Mouse (Mus musculus): ENCODE results near the gene Fuca1.
A peak's percentile ranks its signal among the peaks of the same experiment; 100 is the strongest.
"Not testable (repeated sequence)": the region's sequence is repeated elsewhere in the genome, so short reads cannot be mapped to it uniquely, and the experiment has no call there.

Fuca1 gene

DNA sequence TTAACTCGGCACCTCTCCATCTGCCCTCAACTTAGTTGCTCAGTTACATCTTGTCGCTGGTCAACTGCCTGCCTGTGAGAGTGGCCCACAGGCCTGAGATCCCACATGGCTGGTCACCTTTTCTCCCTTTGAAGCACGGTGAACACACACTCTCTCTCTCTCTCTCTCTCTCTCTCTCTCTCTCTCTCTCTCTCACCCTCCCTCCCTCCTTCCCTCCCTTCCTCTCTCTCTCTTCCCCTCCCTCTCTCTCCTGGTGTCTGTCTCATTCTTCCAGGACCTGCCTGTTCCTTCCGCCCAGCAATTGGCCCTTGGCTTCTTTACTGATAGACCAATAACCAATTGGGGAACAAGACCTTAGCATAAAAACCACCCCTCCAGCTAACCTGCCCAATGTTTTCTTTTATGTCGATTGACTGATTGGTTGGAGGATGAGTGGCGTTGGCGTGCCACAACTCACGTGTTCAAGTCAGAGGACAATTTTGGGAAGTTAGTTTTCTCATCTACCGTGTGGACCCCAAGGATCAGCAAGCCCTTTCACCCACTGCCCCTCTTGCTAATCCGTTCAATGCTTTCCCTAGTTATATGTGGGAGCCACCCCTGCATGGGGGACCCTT lies 5.8 kb downstream of the Fuca1 start:
- no peak for DNase-seq

DNA sequence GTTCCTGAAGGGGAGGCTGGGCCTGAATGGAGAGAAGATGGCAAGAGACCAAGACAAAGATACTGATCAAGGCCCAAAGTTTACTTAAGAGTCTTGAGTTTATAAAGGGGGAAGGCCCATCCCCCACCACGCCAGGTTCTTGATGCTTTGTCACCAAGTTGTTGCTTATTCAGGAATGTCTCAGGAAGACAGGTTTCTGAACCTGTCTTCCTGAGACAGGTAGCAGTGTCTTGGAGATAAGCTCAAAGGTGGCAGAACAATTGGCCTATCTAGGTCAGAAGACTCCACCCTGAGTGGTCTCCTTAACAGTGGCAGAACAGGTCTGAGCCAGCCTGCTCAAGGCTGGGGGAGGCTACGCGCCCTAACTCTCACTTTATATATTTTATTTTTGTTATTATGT lies 6.3 kb downstream of the Fuca1 start:
- no peak for DNase-seq

DNA sequence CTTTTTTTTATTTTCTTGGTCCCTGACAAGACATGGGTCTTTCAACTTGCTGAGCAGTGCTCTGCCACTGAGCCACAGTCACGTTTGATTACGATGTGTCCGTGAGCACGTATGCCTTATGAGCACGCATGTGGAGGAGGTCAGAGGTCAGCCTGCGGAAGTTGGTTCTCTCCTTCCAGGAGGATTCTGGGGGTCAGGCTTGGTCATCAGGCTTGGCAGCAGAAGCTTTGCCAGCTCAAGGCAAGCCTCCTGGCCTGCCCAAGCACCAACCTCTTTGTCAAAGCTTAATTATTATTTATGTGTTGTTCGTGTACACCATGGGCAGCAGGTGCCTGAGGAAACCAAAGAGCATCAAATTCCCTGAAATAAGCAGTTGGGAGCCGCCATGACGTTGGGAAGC lies 7.8 kb downstream of the Fuca1 start:
- DNase-seq: no peak

DNA sequence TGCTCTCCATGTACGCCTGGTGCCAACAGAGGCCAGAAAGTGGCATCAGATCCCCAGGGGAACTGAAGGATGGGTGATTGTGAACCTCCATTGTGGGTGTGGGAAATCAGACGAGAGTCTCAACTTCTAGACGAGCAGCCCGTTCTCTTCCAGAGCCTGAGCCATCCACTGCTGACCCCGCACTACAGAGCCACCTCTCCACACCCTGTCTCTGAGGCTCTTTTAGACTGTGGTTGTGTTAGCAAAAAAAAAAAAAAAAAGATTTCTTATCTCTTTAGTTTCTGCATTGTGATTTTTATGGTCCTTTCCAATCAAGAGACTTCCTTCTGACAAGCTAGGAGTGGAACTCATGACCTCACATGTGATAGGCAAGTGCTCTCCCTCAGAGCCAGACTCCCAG lies 8.9 kb downstream of the Fuca1 start:
- DNase-seq: no peak

DNA sequence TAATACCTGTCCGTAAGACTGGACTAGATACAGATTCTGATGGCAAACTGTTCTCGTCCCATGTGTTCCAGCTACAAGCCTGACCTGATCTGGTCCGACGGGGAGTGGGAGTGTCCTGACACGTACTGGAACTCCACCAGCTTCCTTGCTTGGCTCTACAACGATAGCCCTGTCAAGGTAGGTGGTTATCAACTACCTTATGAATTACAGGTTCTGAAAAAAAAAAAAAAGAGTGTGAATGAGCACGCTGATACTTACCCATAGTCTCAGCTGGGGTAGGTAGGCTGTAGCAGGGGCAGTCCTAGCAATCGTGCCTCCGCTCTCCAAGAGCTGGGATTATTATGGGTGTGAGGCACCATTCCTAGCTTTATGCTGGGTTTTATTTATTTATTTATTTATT lies 9.3 kb downstream of the Fuca1 start:
- no peak for DNase-seq

DNA sequence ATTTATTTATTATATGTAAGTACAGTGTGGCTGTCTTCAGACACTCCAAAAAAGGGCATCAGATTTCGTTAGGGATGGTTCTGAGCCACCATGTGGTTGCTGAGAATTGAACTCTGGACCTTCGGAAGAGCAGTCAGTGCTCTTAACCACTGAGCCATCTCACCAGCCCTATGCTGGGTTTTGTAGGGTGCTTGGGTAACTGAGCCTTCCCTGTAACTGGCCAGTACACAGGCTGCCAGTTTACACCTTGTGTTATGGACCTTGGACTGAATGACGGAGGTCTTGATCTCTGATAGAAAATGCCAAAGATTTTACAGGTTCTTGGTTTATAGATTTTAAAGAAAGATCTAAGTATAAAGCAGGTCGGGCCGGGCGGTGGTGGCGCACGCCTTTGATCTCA lies 9.7 kb downstream of the Fuca1 start:
- DNase-seq: no peak

DNA sequence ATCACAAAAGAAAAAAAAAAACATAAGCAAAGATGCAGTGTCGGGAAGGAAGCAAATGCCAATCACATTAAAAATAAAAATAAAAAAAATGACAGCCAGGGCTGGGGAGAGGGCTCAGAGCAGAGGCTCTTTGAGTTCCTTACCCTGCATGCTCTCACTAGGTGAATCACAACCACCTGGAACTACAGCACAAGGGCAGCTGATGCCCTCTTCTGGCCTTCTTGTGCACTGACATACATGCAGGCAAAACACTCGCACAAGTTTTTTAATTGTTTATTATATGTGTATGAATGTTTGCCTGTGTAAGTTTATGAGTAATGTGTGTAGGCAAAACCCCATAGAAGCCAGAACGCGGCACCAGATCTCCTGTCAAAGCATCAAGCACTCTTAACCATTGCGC lies 11.3 kb downstream of the Fuca1 start:
- peak; percentile 48 for DNase-seq

DNA sequence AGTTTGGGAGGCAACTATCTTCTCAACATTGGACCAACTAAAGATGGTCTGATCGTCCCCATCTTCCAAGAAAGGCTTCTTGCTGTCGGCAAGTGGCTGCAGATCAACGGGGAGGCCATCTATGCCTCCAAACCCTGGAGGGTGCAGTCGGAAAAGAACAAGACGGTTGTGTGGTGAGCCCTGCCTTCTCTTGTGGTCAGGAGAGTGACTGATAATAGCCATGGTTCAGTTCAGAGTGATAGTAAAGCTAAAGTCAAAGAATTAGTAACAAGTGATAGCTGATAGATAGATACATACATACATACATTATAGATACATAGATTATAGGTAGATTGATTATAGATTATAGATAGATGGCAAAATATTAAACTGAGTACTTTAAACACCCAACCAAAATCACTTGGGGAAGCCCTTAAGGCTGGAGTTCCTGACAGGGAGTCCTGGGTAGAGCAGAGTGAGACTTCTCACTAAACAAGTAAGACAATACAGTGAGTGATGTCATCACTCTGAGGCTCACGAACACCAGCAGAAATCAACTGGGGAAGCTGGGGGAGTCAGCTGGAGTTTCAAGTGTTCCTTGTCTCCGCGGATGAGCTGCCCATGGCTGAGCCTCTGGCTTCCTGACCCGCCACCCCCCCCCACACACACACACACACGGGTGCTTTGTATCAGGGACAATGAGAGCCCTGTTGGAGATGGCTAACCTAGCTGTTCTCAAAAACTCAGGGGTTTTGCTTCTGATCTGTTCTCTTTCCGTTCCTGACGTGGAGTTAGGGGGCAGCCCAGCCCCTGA lies 14.4 kb downstream of the Fuca1 start:
- peak; percentile 21 for DNase-seq

DNA sequence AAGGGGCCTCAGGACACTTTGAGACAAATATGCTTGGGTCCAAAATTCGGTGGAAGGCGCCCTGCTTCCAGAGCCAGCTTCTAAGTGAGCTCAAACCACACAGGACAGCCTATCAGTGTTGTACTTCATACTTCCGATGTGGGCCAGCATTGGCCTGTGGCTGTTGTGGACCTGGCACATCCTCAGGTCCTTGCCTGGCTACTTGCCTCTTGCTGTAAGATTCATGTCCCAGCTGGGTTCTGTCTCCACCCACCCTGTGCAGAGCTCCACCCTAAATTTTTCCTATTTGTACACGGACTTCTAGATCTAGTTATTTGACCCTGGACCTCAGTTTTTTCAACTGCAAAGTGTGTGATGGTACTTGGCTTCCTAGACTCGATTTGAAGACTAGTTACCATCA lies 15.0 kb downstream of the Fuca1 start:
- no peak for DNase-seq

DNA sequence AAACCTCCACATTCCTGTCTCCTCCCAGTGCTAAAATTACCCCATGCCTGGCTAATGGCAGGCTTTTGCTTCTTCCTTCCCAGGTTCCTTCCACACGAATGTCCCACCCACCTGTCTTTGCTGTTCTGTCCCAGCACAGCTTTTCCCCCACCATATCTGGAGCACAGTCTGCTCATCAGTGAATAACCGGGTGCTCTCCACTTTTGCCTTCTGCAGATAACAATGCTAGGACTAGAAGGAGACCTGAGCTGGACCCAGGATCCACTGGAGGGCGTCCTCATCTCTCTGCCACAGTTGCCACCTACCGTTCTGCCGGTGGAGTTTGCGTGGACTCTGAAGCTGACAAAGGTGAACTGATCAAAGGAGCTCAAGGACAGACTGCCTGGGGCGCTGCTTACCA lies 18.3 kb downstream of the Fuca1 start:
- DNase-seq: no peak

DNA sequence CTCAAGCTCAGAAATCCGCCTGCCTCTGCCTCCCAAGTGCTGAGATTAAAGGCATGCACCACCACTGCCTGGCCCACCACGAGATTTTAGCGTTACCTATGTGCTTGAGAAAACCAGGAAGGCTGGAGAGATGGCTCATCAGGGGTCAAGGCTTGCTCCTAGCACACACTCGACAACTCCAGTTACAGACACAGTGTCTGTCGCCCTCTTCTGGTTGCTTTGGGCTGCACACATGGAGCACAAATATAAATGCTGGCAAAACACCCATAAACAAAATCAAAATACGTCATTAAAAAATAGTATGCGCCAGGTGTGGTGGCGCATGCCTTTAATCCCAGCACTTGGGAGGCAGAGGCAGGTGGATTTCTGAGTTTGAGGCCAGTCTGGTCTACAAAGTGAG lies 20.5 kb downstream of the Fuca1 start:
- DNase-seq: not testable (repeated sequence)

DNA sequence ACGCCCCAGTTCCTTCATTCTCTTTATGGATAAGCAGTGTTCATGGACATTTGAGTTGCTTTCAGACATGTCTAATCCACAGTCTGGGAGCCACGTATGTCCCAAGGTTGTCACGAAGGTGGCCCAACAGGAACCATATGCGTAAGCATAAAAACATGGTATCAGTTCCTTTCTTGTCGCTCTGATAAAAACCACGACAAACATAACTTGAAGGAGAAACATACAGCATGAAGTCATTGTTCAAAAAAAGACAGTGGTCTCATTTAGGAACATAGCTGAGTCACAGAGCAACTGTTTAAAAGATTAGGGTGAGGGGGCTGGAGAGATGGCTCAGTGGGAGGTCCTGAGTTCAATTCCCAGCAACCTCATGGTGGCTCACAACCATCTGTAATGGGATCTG lies 21.7 kb downstream of the Fuca1 start:
- DNase-seq: no peak

DNA sequence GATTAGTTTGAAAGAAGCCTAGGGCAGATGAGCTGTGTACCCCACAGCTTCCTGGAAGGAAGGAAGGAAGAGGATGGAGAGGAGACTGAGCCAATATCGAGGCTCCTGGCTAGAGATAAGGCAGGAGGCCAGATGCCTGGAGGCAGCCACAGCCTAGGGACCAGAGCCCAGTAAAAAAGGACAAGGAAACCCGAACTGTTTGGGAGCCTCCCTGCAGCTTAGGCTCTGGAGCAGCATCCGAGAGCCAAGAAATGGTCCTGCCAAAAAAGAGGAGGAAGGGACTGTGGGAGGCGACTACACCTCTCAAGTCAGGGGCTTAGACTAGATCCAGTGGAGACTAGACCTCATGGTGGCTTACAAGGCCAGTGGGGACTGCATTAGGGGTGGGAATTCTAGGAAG lies 22.9 kb downstream of the Fuca1 start:
- DNase-seq: no peak

DNA sequence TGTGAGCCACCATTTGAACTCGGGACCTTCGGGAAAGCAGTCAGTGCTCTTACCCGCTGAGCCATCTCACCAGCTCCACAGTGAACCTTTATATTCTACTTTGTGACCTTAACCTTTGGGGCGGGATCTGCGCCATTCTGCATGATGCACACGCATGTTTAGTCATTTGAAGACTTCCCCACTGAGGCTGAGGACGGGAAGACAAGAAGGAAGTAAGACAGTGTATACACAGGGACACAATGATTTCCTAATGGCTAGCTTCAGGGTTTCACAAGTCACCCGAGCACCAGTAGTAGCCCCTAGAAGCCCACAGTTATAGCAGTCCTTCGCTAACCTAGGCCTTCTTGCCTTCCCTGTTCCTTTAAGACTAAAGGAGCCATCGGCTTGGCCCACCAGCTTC lies 25.2 kb downstream of the Fuca1 start:
- DNase-seq: no peak

DNA sequence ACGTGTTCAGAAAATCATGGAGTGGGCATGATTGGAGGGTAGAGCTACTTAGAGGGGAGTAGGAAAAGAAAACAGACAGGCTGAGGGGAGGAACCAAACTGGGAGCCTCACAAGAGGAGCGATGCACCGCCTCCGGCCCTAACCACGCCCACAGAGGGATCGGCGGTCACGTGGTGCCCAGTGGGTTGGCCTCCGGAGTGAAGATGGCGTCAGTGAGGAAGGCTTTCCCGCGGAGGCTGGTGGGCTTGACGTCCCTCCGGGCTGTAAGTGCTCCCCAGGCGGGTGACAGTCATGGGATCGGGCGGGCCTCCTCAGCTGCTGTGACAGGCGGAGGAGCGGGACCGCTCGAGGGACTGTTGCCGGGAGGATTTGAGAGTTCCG lies 25.7 kb downstream of the Fuca1 start, which contains the start of gene Hmgcl:
Hmgcl (plus strand) TSS at position 171 of the 381 bp plus-strand sequence.
- DNase-seq: peak; percentile 96

DNA sequence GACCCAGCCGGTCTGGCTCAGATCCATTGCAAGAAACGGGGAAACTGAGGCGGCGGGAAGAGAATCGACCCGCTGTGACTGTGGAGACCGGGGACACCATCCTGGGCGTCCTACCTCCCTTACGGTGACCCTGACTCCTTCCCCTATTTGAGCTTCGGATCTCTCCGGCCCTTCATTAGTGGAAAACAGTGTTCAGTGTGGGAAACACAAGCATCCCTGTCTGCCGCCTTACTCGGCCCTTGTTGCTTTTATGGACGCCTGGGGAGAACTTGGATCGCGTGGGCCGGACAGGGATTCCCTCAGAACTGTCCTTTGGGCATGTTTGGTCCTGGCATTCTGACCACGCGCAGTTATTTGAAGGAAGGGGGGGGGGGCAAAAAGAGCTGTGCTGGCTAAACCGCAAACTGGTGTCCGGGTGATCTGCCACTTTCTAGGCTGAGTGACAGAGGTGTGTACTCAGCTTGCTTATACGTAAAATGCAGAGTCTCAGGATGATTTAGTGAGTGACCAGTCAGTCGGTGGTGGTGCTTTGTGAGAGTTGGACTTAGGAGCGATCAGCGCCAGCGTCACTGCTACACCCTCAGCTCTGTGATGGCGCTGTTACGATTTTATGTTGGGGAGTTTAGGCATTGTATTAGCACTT lies 26.2 kb downstream of the Fuca1 start:
- peak; percentile 37 for DNase-seq

DNA sequence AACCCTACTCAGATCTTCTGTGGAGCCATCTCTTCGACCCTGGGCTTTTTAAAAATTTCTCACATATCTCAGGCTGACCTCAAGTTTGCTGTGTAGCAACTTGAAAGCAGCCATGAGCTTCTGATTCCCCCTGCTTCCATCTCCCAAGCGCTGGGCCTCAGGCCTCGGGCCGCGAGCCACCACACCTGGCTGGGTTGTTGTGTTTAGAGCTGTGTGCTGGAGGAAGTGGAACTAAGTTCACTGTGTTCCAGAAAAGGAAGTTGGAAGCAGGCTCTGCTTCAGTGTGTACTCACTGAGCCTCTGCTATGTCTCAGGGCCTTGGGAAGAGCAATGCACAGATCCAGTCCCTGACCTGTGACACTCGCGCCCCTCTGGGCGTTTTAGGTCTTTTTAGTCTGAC lies 27.6 kb downstream of the Fuca1 start:
- no peak for DNase-seq

DNA sequence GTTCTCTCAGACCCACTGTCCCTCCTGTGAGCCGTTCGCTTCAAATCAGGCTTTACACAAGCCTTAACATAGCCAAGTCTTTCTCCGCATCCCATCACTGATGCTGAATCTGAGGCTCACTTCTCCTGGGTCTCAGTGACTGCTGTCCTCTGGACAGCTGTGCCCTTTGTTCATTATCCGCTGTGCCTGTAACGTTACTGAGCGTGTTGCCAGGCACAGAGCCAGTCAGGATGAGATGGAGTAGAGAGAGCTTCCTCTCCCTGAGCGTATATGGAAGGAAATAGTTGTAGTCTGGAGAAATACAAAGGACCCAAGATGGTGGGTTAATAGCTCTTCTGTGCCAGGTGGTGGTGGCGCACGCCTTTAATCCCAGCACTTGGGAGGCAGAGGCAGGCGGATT lies 28.9 kb downstream of the Fuca1 start:
- DNase-seq: no peak

DNA sequence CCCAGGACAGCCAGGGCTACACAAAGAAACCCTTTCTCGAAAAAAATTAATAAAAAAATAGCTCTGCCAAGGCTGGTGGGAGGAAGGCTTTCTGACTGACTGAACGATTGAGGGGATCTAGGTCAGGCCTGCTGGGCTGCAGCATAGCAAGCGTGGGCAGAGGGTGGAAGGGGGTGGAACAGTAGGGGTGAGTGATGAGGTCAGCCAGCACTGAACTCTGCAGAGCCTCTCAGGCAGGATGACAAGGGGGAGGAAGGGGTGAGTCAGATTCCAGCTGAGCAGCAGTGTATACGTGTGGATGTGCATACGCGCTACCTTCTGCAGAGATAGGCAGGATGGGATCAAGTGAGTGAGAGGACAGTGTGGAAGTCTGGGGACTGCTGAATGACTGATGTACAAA lies 29.4 kb downstream of the Fuca1 start:
- no peak for DNase-seq

DNA sequence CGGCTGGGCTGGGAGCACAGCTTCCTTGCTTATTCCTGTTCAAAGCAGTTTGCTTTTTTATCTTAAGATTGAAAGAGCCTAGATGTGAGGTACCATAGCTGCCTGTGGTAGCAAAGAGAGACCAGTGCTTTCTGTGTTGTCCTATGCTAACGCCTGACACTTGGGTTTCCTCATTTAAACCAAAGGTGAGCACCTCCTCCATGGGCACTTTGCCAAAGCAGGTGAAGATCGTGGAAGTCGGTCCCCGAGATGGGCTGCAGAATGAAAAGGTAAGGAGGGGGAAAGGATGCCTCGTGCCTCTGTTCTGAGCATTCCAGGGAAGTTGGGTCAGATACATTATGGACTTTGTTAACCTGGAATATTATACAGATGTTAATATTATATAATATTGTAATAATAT lies 29.8 kb downstream of the Fuca1 start:
- DNase-seq: no peak

DNA sequence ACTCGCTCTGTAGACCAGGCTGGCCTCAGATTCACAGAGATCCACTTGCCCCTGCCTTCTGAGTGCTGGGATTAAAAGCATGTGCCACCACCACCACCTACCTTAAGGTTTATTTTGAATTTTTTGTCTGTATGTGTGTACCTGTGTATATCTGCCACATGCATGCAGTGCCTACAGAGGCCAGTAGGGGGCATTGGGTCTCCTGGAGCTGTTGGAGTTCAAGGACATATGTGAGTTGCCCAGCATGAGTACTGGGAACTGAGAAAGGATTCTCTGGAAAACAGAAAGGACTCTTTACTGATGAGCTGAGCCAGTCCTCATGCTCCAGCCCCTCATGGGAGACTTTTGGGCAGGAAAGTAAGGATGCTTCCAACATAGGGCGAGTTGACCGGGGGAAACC lies 31.0 kb downstream of the Fuca1 start:
- no peak for DNase-seq

DNA sequence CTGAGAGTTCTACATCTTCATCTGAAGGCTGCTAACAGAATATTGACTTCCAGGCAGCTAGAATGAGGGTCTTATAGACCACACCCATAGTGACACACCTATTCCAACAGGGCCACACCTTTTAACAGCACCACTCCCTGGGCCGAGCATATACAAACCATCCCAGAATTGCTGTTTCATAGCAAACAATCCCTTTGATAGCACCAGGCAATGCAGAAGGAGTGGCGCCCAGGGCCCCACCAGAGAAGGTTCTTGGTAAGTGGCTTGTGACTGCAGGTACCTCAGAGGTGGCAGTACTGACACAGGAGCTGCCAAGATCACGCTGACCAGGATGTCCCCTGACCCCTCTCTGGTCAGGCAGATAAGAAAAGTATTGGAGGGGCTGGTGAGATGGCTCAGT lies 32.6 kb downstream of the Fuca1 start:
- no peak for DNase-seq

DNA sequence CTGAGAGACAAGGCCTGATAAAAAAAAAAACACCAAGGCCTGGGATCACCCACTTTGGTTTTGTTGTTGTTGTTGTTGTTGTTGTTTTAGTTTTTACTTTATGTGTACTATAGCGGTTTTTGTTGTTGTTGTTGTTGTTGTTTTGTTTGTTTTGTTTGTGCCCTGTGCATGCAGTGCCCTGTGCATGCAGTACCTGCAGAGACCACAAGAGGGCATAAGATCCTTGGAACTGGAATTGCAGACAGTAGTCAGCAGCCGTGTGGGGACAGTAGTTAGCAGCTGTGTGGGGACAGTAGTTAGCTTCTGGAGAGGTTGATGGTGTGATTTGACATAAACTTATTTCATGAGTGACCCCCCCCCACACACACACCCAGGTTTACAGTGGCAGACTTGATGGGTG lies 33.7 kb downstream of the Fuca1 start:
- DNase-seq: peak; percentile 78

DNA sequence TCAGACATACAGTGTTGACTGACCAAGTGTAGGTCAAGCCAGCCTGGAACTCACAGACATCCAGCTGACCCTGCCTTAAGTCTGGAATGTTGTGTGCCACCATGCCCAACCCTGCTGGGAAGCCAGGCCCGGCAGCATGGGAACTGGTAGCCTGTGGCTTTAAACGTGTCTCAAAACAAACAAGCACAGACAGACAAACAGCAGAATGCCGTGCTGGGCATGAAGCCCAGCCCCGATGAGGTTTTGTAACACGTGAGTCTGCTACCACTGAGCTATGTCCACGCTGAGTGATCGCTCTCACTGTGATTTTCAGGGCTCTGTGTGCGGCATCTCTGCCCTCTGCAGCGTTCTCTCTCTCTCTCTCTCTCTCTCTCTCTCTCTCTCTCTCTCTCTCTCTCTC lies 35.4 kb downstream of the Fuca1 start:
- DNase-seq: no peak

Measured in embryo, embryonic 11 days (tissue).